Mouse (Mus musculus) limb, embryonic 12.5 days (tissue): ENCODE measurements at regions not wholly inside any gene's neighbourhood (a gene's known extent, or its start where the extent isn't known, plus 50 kb on each side); places are given as distances from the start of the nearest gene placed in this dataset.

Source experiments
- ATAC-seq: fragments of 200-750 bp; cut with Nextera tagmentation; 2 replicates; pipeline ENCODE4 v1.8.0; 2017; ENCODE audit warnings: low read depth, moderate TSS enrichment; ENCODE audit not compliant: insufficient number of reproducible peaks, insufficient read depth, low FRiP score, low TSS enrichment
- H3K27ac ChIP-seq: fragments of 300-500 bp; sonication (generic); 2 replicates; pipeline ENCODE4 v1.5.1; 2016; ENCODE audit warnings: mild to moderate bottlenecking, moderate library complexity
- H3K27me3 ChIP-seq: fragments of 300-500 bp; sonication (generic); 2 replicates; pipeline ENCODE4 v1.6.1; 2016; ENCODE audit warnings: mild to moderate bottlenecking, moderate library complexity
- H3K36me3 ChIP-seq: fragments of 300-500 bp; sonication (generic); 2 replicates; pipeline ENCODE4 v1.6.1; 2016; ENCODE audit warnings: mild to moderate bottlenecking, moderate library complexity
- H3K4me1 ChIP-seq: fragments of 300-500 bp; sonication (generic); replicated peaks from 2 replicates; pipeline ENCODE4 v1.6.1; 2016
- H3K4me2 ChIP-seq: fragments of 300-500 bp; sonication (generic); 2 replicates; pipeline ENCODE4 v1.6.1; 2016; ENCODE audit warnings: mild to moderate bottlenecking, moderate library complexity
- H3K4me3 ChIP-seq: fragments of 300-500 bp; sonication (generic); replicated peaks from 2 replicates; pipeline ENCODE4 v1.5.1; 2016; ENCODE audit warnings: mild to moderate bottlenecking
- H3K9ac ChIP-seq: fragments of 300-500 bp; sonication (generic); replicated peaks from 2 replicates; pipeline ENCODE4 v1.6.1; 2016; ENCODE audit warnings: mild to moderate bottlenecking, moderate library complexity
- H3K9me3 ChIP-seq: fragments of 300-500 bp; sonication (generic); 2 replicates; pipeline ENCODE4 v1.6.1; 2016; ENCODE audit warnings: mild to moderate bottlenecking, moderate library complexity
- WGBS: fragments of 180-500 bp; shearing (Covaris S2); methylation state at CpG from one replicate; pipeline ENCODE4 v1.1.7; 2016; 5-methylcytosine and 5-hydroxymethylcytosine counted together

- ATAC-seq: peak; percentile 71; the same call in 1 of the 2 replicates
- Histone ChIP-seq H3K4me2 (no peak overlapping the region), H3K4me3 (no peak overlapping the region), H3K27ac (no peak overlapping the region), H3K27me3 (peaks cover 14% of the 10 kb centered on the region), H3K4me1 (0 out of 2 replicates have a peak, but pooled peaks cover 15% of the 10 kb centered on the region), H3K9ac (no peak overlapping the region), H3K9me3 (no peaks in the 10 kb centered on the region), H3K36me3 (no peaks in the 10 kb centered on the region)
- WGBS: 48% methylated on average over 12 of the region's 12 CpGs
Measured at GRCm38 (mm10) chr1:13834860-13835840, 2258.0 kb downstream of the 4930444P10Rik start.

DNA sequence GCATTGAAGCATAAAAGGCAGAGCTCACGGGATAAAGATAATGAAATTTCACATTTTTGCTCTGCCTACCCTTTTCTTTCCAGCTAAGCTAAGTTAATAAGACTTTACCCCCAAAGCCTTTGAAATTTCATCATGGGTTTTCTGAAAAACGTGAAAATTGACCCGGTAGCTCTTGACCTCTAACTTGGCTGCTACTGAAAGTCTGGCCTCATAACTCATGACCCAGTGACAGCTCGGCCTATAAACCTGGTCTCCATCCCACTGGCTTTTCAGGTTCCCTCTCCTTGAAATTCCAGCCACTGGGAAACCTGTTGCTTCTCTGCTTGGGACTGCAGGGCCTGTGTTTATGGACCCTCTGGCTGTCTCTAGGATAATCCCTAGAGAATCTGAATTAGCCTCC is 2285.3 kb downstream of the 4930444P10Rik start:
- no peaks in the 10 kb centered on the region; the same call in 1 of the 2 replicates for H3K4me1 ChIP-seq
- ATAC-seq: no peak
- H3K4me3 ChIP-seq: no peak overlapping the region
- H3K9ac ChIP-seq: no peak overlapping the region
- H3K9me3 ChIP-seq: no peaks in the 10 kb centered on the region
- no peak overlapping the region for H3K27ac ChIP-seq
- H3K36me3 ChIP-seq: no peaks in the 10 kb centered on the region
- 23% methylated on average over 4 of the region's 4 CpGs for WGBS
- no peak overlapping the region for H3K4me2 ChIP-seq
- no peaks in the 10 kb centered on the region for H3K27me3 ChIP-seq

DNA sequence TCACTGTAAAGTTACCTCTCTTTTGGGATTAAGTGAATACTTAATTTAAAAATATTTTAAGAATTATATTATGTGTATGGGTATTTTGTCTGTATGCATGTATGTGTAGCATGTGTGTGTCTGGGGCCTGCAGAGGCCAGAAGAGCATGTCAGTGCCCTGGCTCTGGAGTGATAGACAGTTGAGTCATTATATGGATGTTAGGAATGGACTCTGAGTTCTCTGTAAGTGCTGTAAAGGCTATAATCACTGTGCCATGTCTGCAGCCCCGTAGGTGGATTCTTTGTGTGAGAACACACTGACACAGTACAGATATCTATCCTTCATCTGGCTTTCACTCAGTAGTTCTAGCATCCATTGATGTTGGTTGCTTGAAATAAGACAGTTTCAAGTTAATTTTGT is 2292.7 kb downstream of the 4930444P10Rik start:
- Histone ChIP-seq H3K4me1 (no peaks in the 10 kb centered on the region), H3K4me3 (no peak overlapping the region), H3K9me3 (no peaks in the 10 kb centered on the region), H3K27ac (no peak overlapping the region), H3K9ac (no peak overlapping the region), H3K27me3 (no peaks in the 10 kb centered on the region), H3K36me3 (no peaks in the 10 kb centered on the region), H3K4me2 (no peak overlapping the region)
- no peak for ATAC-seq
- 81% methylated on average over 1 of the region's 1 CpGs for WGBS

GRCm38 (mm10) chr1:13798848-13799247 is 2294.3 kb downstream of the 4930444P10Rik start:
- no peak overlapping the region for H3K27ac ChIP-seq
- no peak overlapping the region for H3K4me3 ChIP-seq
- ATAC-seq: no peak
- H3K9ac ChIP-seq: no peak overlapping the region
- peaks cover 3% of the 10 kb centered on the region; the same call in 1 of the 2 replicates for H3K9me3 ChIP-seq
- H3K4me1 ChIP-seq: no peaks in the 10 kb centered on the region
- H3K4me2 ChIP-seq: no peak overlapping the region
- no peaks in the 10 kb centered on the region for H3K36me3 ChIP-seq
- no peaks in the 10 kb centered on the region for H3K27me3 ChIP-seq
- 82% methylated on average over 1 of the region's 1 CpGs for whole genome bisulfite sequencing

DNA sequence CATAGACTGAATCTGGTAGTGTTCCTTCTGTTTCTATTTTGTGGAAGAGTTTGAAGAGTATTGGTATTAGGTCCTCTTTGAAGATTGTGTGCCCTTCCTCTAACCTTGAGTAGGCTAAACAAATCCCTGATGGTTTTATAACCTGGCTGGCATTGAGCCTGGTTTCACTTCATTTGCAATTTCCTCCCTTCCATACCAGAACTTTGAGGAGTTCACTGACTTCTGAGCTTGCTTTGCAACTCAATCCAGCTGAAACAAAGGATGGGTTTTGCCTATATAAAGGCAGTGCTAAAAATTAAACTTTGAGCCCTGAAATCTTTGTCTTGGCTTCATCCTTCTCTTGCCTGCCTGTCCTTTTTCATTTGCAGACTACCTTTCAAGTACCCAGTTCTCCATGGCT is 2297.9 kb downstream of the 4930444P10Rik start:
- no peak for ATAC-seq
- H3K9me3 ChIP-seq: peaks cover 21% of the 10 kb centered on the region
- H3K4me3 ChIP-seq: no peak overlapping the region
- H3K36me3 ChIP-seq: no peaks in the 10 kb centered on the region
- no peak overlapping the region for H3K9ac ChIP-seq
- H3K27ac ChIP-seq: no peak overlapping the region
- no peaks in the 10 kb centered on the region for H3K27me3 ChIP-seq
- no peak overlapping the region for H3K4me2 ChIP-seq
- no peaks in the 10 kb centered on the region for H3K4me1 ChIP-seq

DNA sequence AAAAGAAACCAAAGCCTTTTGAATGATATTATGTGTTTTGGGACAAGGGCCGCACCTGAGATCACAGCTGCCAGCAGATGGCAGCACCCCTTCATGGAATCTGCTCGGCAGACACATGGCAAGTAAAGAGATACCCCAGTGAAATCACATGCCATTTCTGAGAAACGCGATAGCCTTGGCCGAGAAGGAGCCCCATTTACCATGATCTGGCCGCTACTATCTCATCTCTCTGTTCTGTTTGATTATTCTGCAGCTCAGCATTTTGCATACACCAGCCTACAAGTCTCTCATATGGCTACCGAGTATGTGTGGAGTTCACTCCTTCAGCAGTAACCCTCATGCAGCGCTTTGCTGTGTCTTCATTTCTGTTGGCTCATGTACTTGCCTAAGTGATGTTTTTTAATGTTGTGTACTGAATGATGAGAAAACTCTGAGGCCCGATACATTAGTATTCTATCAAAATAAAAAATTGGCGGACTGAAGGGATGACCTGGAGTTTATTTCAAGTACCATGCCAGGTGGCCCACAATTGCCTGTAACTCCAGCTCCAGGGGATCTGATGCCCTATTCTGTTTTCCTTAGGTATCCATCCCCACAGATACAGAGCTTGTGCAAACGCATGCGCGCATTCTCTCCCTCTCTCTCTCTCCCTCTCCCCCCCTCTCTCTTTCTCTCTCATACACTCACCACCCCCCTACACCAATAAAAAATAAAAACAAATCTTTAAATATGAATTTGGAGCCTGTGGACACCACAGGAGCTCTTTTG is 2303.6 kb downstream of the 4930444P10Rik start:
- WGBS: 41% methylated on average over 13 of the region's 13 CpGs
- Histone ChIP-seq H3K27me3 (peaks cover 8% of the 10 kb centered on the region), H3K9me3 (peaks cover 18% of the 10 kb centered on the region), H3K36me3 (no peaks in the 10 kb centered on the region), H3K4me3 (no peak overlapping the region), H3K4me2 (no peak overlapping the region), H3K27ac (no peak overlapping the region), H3K4me1 (no peaks in the 10 kb centered on the region), H3K9ac (no peak overlapping the region)
- ATAC-seq: no peak

GRCm38 (mm10) chr1:13787016-13787415 is 2306.1 kb downstream of the 4930444P10Rik start:
- Histone ChIP-seq H3K4me2 (no peak overlapping the region), H3K27me3 (peaks cover 13% of the 10 kb centered on the region), H3K36me3 (no peaks in the 10 kb centered on the region), H3K9me3 (peaks cover 11% of the 10 kb centered on the region), H3K4me3 (no peak overlapping the region), H3K27ac (no peak overlapping the region), H3K9ac (no peak overlapping the region), H3K4me1 (no peaks in the 10 kb centered on the region)
- ATAC-seq: no peak
- WGBS: 56% methylated on average over 2 of the region's 2 CpGs

DNA sequence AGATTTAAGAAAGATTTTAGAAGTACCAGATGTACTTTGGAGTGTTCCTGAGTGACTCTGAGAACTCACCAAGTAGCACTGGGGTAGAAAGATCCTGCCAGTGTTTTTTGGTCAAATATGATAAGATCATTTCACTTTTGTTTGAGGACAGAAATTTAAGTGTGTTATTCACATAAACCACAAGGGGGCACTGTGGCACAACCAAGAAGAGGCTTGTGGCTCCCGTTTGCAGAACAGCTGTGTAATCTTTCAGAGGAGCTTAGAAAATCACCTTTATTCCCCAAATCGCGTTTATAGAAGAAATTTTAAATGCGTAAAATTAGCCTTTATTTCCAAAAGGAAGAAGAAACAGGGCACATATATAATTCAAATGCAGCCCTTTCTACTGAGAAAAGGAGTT is 2308.7 kb downstream of the 4930444P10Rik start:
- no peaks in the 10 kb centered on the region for H3K4me1 ChIP-seq
- no peak overlapping the region for H3K27ac ChIP-seq
- WGBS: 3% methylated on average over 4 of the region's 4 CpGs
- no peak overlapping the region for H3K4me2 ChIP-seq
- no peak overlapping the region for H3K9ac ChIP-seq
- H3K27me3 ChIP-seq: peaks cover 13% of the 10 kb centered on the region
- ATAC-seq: no peak
- no peak overlapping the region for H3K4me3 ChIP-seq
- no peaks in the 10 kb centered on the region for H3K36me3 ChIP-seq
- H3K9me3 ChIP-seq: no peaks in the 10 kb centered on the region

- H3K4me1 ChIP-seq: no peaks in the 10 kb centered on the region
- no peaks in the 10 kb centered on the region for H3K36me3 ChIP-seq
- peaks cover 13% of the 10 kb centered on the region for H3K27me3 ChIP-seq
- H3K9me3 ChIP-seq: no peaks in the 10 kb centered on the region
- no peak overlapping the region for H3K9ac ChIP-seq
- no peak for ATAC-seq
- no peak overlapping the region for H3K4me2 ChIP-seq
- 50% methylated on average over 3 of the region's 3 CpGs for WGBS
- no peak overlapping the region for H3K4me3 ChIP-seq
- H3K27ac ChIP-seq: no peak overlapping the region
Measured at GRCm38 (mm10) chr1:13782633-13783032, 2310.5 kb downstream of the 4930444P10Rik start.

DNA sequence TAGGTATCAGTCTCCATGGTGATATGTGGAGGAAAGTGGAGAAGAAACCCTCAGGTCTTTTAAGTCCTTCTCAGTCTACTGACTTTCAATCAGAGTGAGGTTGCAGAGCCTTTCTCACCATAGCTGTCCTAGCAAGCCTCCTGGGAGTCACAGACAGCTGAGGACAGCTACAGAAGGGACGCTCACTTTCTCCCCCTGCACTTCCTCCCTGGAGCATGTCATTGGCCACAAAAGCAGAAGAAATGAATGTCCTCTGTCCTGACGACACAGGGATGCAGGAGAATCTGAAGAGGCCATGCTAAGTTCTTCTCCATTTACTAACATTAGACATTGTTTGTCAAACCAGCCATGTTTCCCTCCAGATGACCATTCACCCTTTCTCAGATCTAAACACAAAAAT is 2321.0 kb downstream of the 4930444P10Rik start:
- no peaks in the 10 kb centered on the region for H3K36me3 ChIP-seq
- no peak overlapping the region for H3K4me3 ChIP-seq
- H3K9me3 ChIP-seq: no peaks in the 10 kb centered on the region
- ATAC-seq: no peak
- H3K9ac ChIP-seq: no peak overlapping the region
- H3K27ac ChIP-seq: no peak overlapping the region
- H3K4me1 ChIP-seq: peaks cover 15% of the 10 kb centered on the region
- no peak overlapping the region for H3K4me2 ChIP-seq
- WGBS: 55% methylated on average over 2 of the region's 2 CpGs
- H3K27me3 ChIP-seq: peaks cover 15% of the 10 kb centered on the region

- Histone ChIP-seq H3K4me1 (peaks cover 13% of the 10 kb centered on the region), H3K36me3 (no peaks in the 10 kb centered on the region), H3K27ac (peak overlapping the region; percentile 64; the same call in 1 of the 2 replicates), H3K4me2 (peak overlapping the region; percentile 32), H3K9ac (no peak overlapping the region), H3K4me3 (no peak overlapping the region), H3K27me3 (peaks cover 9% of the 10 kb centered on the region; the same call in 1 of the 2 replicates), H3K9me3 (no peaks in the 10 kb centered on the region)
- ATAC-seq: peak; percentile 95
- 32% methylated on average over 10 of the region's 10 CpGs for WGBS
Measured at GRCm38 (mm10) chr1:13771014-13771463, 2322.1 kb downstream of the 4930444P10Rik start.
